8 mouse cellular contexts compared by ENCODE assay signal in the genomic region with DNA sequence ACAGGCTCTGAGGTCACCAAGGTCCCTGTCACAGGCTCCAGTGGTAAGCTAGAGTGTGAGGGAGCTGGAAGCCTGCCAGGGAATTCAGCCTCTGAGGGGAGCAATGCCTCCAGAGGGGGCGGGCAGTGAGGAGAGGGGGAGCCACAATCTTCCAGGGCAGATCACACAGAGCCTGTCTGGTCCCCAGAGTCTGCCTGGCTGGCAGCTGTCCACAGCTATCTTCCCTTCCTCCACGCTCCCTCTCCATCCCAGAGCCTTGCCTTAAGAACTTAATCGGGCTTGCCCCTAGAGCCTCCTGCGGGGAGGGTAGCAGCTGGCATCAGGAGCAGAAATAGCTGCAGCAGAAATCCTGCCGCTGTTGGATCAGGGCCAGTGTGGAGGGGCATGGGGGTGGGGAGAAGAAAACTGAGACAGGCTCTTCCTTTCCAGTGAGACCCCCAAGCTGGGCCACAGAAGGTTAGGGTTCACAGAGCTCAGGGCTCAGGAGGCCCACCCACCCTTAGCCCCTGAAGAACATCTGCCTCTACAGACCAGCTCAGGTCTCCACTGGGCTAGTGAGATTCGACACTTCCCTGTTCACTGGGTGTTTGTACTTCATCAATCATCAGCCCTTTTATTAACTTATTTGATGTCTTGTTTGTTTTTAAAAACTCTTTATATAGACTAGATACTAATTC. TPM values are rescaled to one million over a fixed set of nuclear protein-coding genes. Genes with fewer than 3 reads are reported as not detected.
A peak's percentile ranks its signal among the peaks of the same experiment; 100 is the strongest.
DNase-seq lines count a peak whose midpoint lies in the region; ATAC-seq lines count a peak whose summit lies in the region.

No protein-coding gene starts in this region.

- no peak overlapping the region for H3K27ac ChIP-seq in lung, embryonic 16.5 days (ENCODE audit: low read length)

- H3K4me2 ChIP-seq in lung, embryonic 16.5 days (ENCODE audit: low read depth, low read length): no peak overlapping the region

- H3K36me3 ChIP-seq in lung, embryonic 16.5 days (ENCODE audit: control insufficient read depth, insufficient read depth, low read length): no peaks in the 10 kb centered on the region

- intact Hi-C loops in heart, postnatal 14 days (cut with DNase I): no loop called here

- H3K4me3 ChIP-seq in lung, embryonic 16.5 days (ENCODE audit: low read length): no peak overlapping the region

- DNase-seq in gastrocnemius, postnatal 10 days: peak; percentile 41
- no peak for DNase-seq in gastrocnemius, postnatal 25 days
- peak; percentile 46 to 60 for DNase-seq in heart, postnatal 14 days
- DNase-seq in retina, postnatal 1 day: peak; percentile 96
- DNase-seq in left cerebral cortex, adult 11 months (ENCODE audit: low spot score): no peak

- peaks cover 17% of the 10 kb centered on the region for H3K4me1 ChIP-seq in lung, embryonic 16.5 days (replicated peaks; ENCODE audit: control insufficient read depth, insufficient read depth, low read length)

- H3K9ac ChIP-seq in lung, embryonic 16.5 days (ENCODE audit: low read length): no peak overlapping the region

- H3K9me3 ChIP-seq in lung, embryonic 16.5 days (ENCODE audit: control insufficient read depth, low read length): no peaks in the 10 kb centered on the region

- ATAC-seq in common myeloid progenitor, adult 5-6 weeks (replicated peaks; ENCODE audit: low read depth, poor library complexity, severe bottlenecking): peak; percentile 36; the same call in 1 of the 2 replicates
- peak; percentile 83 for ATAC-seq in lung, embryonic 16.5 days (ENCODE audit: low read depth)
- no peak for ATAC-seq in activated CD4-positive, CD25-positive, alpha-beta regulatory T cell, adult 4 months

- 20% methylated on average over 5 of the region's 6 CpGs for WGBS in lung, embryonic 16.5 days

- peaks cover 2% of the 10 kb centered on the region; the same call in 1 of the 2 replicates for H3K27me3 ChIP-seq in lung, embryonic 16.5 days (ENCODE audit: control insufficient read depth, insufficient read depth, low read depth, low read length)

RNA-seq across cellular contexts. Expression of gene Rd3, which starts 4.4 kb away (rescaled TPM):
- total RNA-seq in gastrocnemius, postnatal 10 days (2021): under 1 TPM in 1 of 2 experiments, not detected in 1; 0.20 TPM
- total RNA-seq in gastrocnemius, postnatal 25 days (2021): under 1 TPM in 1 of 2 experiments, not detected in 1; 0.15 TPM
- not detected in 2 replicates for total RNA-seq in common myeloid progenitor, adult 5-6 weeks (2017)
- under 1 TPM; 0.45 to 0.51 TPM for total RNA-seq in heart, postnatal 14 days (2021)
- 2.9 and 3.8 TPM in 2 replicates for polyA plus RNA-seq in lung, embryonic 16.5 days (2015; fragmentation: Nextera tagmentation; extraction: Ambion mirVana)
- polyA plus RNA-seq in activated CD4-positive, CD25-positive, alpha-beta regulatory T cell, adult 4 months (2017; shearing (Covaris generic)): under 1 TPM; 0.37 to 0.63 TPM

Comparison
In these comparisons a context has a peak if more than half of its experiments do, and no peak if none do; other contexts are left out.
1. DNase-seq: peak in gastrocnemius, postnatal 10 days (single experiment), heart, postnatal 14 days (2 of 2) and retina, postnatal 1 day (single experiment); none in gastrocnemius, postnatal 25 days (single experiment) and left cerebral cortex, adult 11 months (single experiment).